ENCODE assay signal across 11 mouse cellular contexts in genomic region chr11:97563730-97564129, GRCm38 (mm10). TPM values are rescaled to one million over a fixed set of nuclear protein-coding genes. Genes with fewer than 3 reads are reported as not detected.
DNase-seq lines count a peak whose midpoint lies in the region; ATAC-seq and TF ChIP-seq lines count a peak whose summit lies in the region.
"Had no signal": no experiment of that assay in that cellular context is flagged by ENCODE, and none has a peak within 500 bp of the region (broad histone marks: within the 10 kb centered on the region; RNA-seq: fewer than 3 reads in every experiment).

No protein-coding gene starts in this region.

- peak; percentile 40 for DNase-seq in cerebellum, adult 8-10 months
- DNase-seq in layer of hippocampus, adult 2 months (ENCODE audit: low spot score in 2 of 2), result no peak
- DNase-seq in layer of hippocampus, postnatal 25 days (ENCODE audit: extremely low spot score in 1 of 2, low spot score in 1 of 2), result no peak
- DNase-seq in MN1 (ENCODE audit: low spot score) (peak; percentile 65), adipocyte (ENCODE audit: low spot score) (no peak)
- no peak for DNase-seq in hindbrain, embryonic 14.5 days (ENCODE audit: low spot score)
- no peak for DNase-seq in frontal cortex, postnatal 36 days (ENCODE audit: low spot score in 2 of 2)
- DNase-seq: lung, postnatal 14 days had no signal

- ATAC-seq in cerebellum, adult (ENCODE audit: insufficient number of reproducible peaks, low FRiP score, low TSS enrichment), result no peak
- 0 out of 2 replicates have a peak, but pooled peaks have one; percentile 19 for ATAC-seq in hindbrain, embryonic 14.5 days (ENCODE audit: low FRiP score)

- H3K4me3 ChIP-seq in layer of hippocampus, adult 2 months, result no peak overlapping the region
- H3K4me3 ChIP-seq in hindbrain, embryonic 14.5 days (replicated peaks; ENCODE audit: low read length), result no peak overlapping the region
- H3K4me3 ChIP-seq: limb, embryonic 15.5 days had no signal

- 29% methylated on average over 14 of the region's 14 CpGs for WGBS in hindbrain, embryonic 14.5 days

- H3K27me3 ChIP-seq in hindbrain, embryonic 14.5 days (ENCODE audit: control insufficient read depth, insufficient read depth, low read length), result no peaks in the 10 kb centered on the region

- H3K9me3 ChIP-seq in hindbrain, embryonic 14.5 days (ENCODE audit: control insufficient read depth, low read length), result no peaks in the 10 kb centered on the region
- H3K9me3 ChIP-seq: limb, embryonic 15.5 days had no signal

- H3K4me1 ChIP-seq in hindbrain, embryonic 14.5 days (replicated peaks; ENCODE audit: control insufficient read depth, insufficient read depth, low read length), result peaks cover 71% of the 10 kb centered on the region

- H3K4me2 ChIP-seq in hindbrain, embryonic 14.5 days (replicated peaks), result no peak overlapping the region
- H3K4me2 ChIP-seq: limb, embryonic 15.5 days had no signal

- H3K9ac ChIP-seq in hindbrain, embryonic 14.5 days, result no peak overlapping the region
- H3K9ac ChIP-seq: limb, embryonic 15.5 days had no signal

- peak overlapping the region; percentile 97 for H3K27ac ChIP-seq in layer of hippocampus, adult 2 months
- H3K27ac ChIP-seq in hindbrain, embryonic 14.5 days, result no peak overlapping the region
- H3K27ac ChIP-seq: limb, embryonic 15.5 days; stomach, postnatal 0 days had no signal

- no peak for TF ChIP-seq CTCF in layer of hippocampus, adult 2 months (conservative IDR thresholded peaks at IDR 0.05)

- no peaks in the 10 kb centered on the region for H3K36me3 ChIP-seq in hindbrain, embryonic 14.5 days (replicated peaks; ENCODE audit: control insufficient read depth, insufficient read depth)
- H3K36me3 ChIP-seq: limb, embryonic 15.5 days had no signal

RNA-seq across cellular contexts. Expression of gene Srcin1, which starts 12.3 kb away (rescaled TPM):
- total RNA-seq in layer of hippocampus, adult 2 months (2021), result 100 to 1,000 TPM; 226 to 232 TPM
- 100 to 1,000 TPM; 260 to 270 TPM for total RNA-seq in layer of hippocampus, postnatal 25 days (2021)
- polyA plus RNA-seq in hindbrain, embryonic 14.5 days (2014; fragmentation: Nextera tagmentation; extraction: Ambion mirVana), result 9.1 and 11.8 TPM in 2 replicates

Comparison
In these comparisons a context has a peak if more than half of its experiments do, and no peak if none do; other contexts are left out.
1. DNase-seq: peak in cerebellum, adult 8-10 months (single experiment) and MN1 (single experiment); none in layer of hippocampus, adult 2 months (0 of 2), layer of hippocampus, postnatal 25 days (0 of 2), hindbrain, embryonic 14.5 days (single experiment), adipocyte (single experiment) and frontal cortex, postnatal 36 days (0 of 2).